Mouse (Mus musculus) left cerebral cortex, adult 2 months (tissue): ENCODE results near the gene Cacna2d4. TPM values are rescaled to one million over a fixed set of nuclear protein-coding genes. Genes with fewer than 3 reads are reported as not detected.

ENCODE experiments used
- DNase-seq, 2 experiments: peaks; one replicate each; pipeline ENCODE4 v3.0.0; 2021 to 2022; ENCODE audit warnings: low spot score in 2 of 2, mixed read lengths in 1 of 2; ENCODE audit errors: extremely low spot score in 1 of 2
- H3K27ac ChIP-seq: fragments of 200-600 bp; 2 replicates; pipeline ENCODE4 v1.8.1; 2022
- H3K4me3 ChIP-seq: fragments of 200-600 bp; 2 replicates; pipeline ENCODE4 v1.8.1; 2022
- CTCF ChIP-seq: fragments of 200-600 bp; IDR thresholded peaks from 2 replicates; pipeline ENCODE4 v1.8.1; 2022; ENCODE audit warnings: antibody characterized with exemption, mild to moderate bottlenecking, moderate library complexity
- intact Hi-C: fragments of 180-260 bp; cut with DNase I; formaldehyde crosslinking; loops from one replicate; pipeline ENCODE4 v1.15.1; 2025
- long read RNA-seq, 2 experiments: library from polyadenylated mRNA; stranded (forward); transcript quantifications; one replicate each; pipeline ENCODE4 v2.0.0; 2021; ENCODE audit warnings: borderline mapping rate in 2 of 2
- total RNA-seq, 2 experiments: library from RNA; stranded (reverse); gene quantifications; 2 replicates each; pipeline ENCODE4 v1.2.3; 2021

Cacna2d4 gene
- total RNA-seq: 1 to 10 TPM; 1.7 to 1.9 TPM
- long read RNA-seq, experiment 1, partial matches to known transcripts: 0 of 1 reads
- long read RNA-seq, experiment 1, other reads (novel, unspliced or antisense): 1 of 1 reads
- long read RNA-seq, experiment 2, partial matches to known transcripts: 0 of 2 reads
- long read RNA-seq, experiment 2, other reads (novel, unspliced or antisense): 2 of 2 reads

DNA sequence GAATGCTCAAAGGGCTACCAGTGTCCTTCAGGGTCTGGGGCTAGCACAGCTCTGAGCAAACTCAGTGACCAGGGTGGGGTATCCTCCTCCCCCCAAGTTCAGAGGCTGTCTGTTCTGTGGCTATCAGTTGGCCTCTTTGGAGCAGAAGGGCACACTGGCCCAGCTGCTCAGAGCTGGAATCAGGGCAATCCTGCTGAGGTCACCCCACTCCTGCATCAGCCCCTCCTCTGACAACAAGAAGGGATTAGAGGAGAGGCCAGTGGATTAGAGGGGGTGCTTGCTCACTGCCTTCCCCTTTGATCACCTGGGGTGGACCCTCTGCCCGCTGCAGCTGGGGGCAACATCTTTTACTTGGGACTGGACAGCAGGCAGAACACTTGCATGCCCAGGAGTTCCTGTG lies at the start of gene Cacna2d4:
Gene Cacna2d4 (plus strand): TSS at position 286 of the 400 bp plus-strand sequence.
- TF ChIP-seq CTCF: no peak

DNA sequence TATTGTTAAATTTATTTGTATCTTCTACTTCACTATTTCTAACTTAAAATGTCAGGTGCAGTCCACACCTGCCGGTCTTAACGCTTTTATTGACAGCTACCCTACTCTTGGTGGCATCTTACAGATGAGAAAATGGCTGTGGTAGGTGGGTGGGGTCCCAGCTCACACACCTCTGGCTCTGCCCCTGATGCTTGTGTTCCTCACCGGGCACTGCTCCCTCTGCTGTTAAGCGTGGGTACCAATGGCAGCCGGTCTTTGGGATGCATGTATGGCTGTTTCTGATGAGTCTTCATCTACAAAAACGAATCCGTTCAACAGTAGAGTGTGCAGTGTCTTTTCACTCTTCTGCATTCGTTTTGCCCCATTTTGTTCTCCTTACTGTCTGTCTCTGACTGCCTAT lies 49.7 kb upstream of the Cacna2d4 start:
- intact Hi-C loops: no loop called here
- peak in 1 of 2 experiments; percentile 28 for DNase-seq
- Histone ChIP-seq H3K4me3 (no peak overlapping the region), H3K27ac (no peak overlapping the region)
- peak; percentile 52 for TF ChIP-seq CTCF

More for the DNA sequence above, at the start of gene Cacna2d4:
- intact Hi-C loops: no loop called here
- no peak within 1 kb of the TSS for H3K4me3 ChIP-seq
- DNase-seq: no peak
- no peak within 1 kb of the TSS for H3K27ac ChIP-seq

DNA sequence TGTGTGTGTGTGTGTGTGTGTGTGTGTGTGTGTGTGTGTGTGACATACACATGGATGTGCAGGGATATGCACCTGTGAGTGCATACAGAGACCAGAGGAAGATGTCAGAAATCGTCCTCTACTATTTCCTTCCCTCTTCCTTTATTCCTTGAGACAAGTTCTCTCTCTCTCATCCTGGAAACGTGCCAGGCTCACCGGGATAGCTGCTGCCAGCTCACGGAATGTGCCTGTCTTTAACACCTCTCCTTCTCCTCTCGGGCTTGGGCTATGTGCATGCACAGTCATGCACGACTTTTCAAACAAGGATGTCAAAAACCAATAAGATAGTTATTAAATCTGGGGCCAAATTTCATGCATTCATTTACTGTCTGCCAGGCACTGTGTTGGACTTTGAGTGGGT lies 48.7 kb upstream of the Cacna2d4 start:
- intact Hi-C loops: no loop called here
- no peak overlapping the region for H3K4me3 ChIP-seq

DNA sequence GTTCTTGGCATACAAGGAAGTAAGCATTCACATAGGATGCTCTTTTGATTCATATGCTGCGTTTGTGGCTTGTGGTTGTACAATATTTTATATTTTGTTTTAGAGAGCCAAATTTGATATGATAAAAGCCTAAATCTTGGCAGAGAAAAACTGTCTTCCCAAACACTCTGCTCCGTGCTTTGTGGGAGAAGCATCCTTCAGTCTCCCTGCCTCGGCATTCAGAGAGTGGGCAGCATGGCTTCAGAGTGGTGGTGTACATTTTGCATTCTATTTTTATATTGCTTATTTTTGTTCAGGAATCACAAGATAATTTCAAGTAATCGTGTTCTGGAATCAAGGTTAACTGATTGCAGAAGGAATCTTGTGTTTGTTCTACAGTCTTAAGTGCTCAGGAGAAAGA lies 44.8 kb upstream of the Cacna2d4 start:
- TF ChIP-seq CTCF: no peak
- H3K27ac ChIP-seq: no peak overlapping the region
- DNase-seq: no peak
- intact Hi-C loops: no loop called here
- no peak overlapping the region for H3K4me3 ChIP-seq

More for the DNA sequence above, 48.7 kb upstream of the Cacna2d4 start:
- no peak for DNase-seq
- no peak overlapping the region for H3K27ac ChIP-seq
- TF ChIP-seq CTCF: no peak

GRCm38 (mm10) chr6:119193571-119194154 lies 42.7 kb upstream of the Cacna2d4 start:
- Histone ChIP-seq H3K4me3 (no peak overlapping the region), H3K27ac (no peak overlapping the region)
- TF ChIP-seq CTCF: no peak
- no peak for DNase-seq
- intact Hi-C loops: no loop called here

DNA sequence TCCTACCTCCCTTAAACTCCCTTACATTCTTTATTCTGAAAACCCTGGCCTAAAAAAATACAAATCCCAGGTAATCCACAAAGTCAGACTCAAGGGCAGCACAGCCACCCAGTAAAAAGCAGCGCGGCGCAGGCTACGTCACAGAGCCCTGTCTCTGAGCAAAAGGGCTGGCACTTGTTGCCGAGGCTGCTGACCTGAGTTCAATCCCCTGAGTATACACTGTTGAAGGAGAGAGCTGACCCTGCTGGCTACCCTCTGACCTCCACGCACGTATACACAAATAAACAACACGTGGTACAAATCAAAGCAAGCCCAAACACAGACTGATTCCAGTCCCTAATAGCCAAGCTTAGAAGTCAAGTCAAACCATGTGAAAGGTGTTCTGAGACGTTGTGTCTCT lies 42.2 kb upstream of the Cacna2d4 start:
- H3K4me3 ChIP-seq: no peak overlapping the region
- no peak for DNase-seq
- no peak overlapping the region for H3K27ac ChIP-seq
- TF ChIP-seq CTCF: no peak
- intact Hi-C loops: no loop called here

GRCm38 (mm10) chr6:119194601-119195000 lies 41.7 kb upstream of the Cacna2d4 start:
- Histone ChIP-seq H3K27ac (no peak overlapping the region), H3K4me3 (no peak overlapping the region)
- TF ChIP-seq CTCF: no peak
- no peak for DNase-seq
- intact Hi-C loops: no loop called here

DNA sequence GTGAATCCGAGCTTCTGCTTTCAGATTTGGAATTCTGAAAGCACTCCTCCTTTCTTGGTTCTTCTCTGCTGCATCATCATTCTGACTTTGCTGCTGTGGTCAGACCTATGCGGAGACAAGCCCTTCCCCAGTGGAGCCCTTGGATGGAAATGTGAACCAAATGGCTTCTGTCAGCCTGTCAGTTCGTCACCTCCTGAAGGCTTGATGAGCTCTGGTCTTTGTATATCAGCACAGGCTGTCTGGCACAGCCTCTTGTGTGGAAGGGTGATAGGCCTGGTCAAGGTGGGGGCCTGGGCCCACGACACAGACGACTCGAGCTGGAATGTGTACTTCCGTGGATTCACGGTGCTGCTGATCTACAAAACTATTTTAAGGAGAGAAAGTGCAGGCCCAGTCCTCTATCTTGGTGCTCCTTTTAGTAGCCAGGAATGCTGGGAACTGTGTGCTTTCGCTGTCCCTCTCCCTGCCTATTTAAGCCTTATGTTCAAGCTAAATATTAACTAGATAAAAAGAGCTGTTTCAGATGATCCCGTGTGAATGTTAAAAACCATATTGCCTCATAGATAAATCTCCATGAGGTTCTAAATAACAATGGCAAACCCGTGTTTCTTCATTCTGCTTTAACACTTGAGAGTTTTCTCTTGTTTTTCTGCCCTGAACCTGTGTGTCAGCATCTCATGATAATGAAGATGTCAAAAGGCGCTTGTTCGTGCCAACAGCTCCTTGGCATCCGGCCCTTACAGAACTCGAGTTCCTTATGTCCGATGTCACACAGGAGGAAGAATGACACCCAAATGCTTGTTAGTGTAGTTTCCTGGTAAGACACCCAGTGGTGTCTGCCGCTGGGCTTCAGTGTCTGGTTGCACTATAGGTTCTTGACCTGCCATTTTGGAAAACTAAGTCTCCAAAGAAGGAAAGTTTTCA lies 39.7 kb upstream of the Cacna2d4 start, which contains the start of gene Cacna1c:
Gene Cacna1c (minus strand): TSS at position 37 of the 924 bp plus-strand sequence.
- H3K4me3 ChIP-seq: no peak within 1 kb of the TSS
- no peak within 1 kb of the TSS for H3K27ac ChIP-seq
- DNase-seq: no peak
- TF ChIP-seq CTCF: no peak
- intact Hi-C loops: loop anchor here (5.0 kb wide), 1 partner anchor 549 kb away; no protein-coding TSS in a partner anchor

- intact Hi-C loops: loop anchor here (5.0 kb wide), 1 partner anchor 551 kb away; no protein-coding TSS in a partner anchor
- no peak for DNase-seq
- TF ChIP-seq CTCF: no peak
- Histone ChIP-seq H3K4me3 (no peak overlapping the region), H3K27ac (no peak overlapping the region)
These were observed 37.6 kb upstream of the Cacna2d4 start for GRCm38 (mm10) chr6:119198534-119199273.

DNA sequence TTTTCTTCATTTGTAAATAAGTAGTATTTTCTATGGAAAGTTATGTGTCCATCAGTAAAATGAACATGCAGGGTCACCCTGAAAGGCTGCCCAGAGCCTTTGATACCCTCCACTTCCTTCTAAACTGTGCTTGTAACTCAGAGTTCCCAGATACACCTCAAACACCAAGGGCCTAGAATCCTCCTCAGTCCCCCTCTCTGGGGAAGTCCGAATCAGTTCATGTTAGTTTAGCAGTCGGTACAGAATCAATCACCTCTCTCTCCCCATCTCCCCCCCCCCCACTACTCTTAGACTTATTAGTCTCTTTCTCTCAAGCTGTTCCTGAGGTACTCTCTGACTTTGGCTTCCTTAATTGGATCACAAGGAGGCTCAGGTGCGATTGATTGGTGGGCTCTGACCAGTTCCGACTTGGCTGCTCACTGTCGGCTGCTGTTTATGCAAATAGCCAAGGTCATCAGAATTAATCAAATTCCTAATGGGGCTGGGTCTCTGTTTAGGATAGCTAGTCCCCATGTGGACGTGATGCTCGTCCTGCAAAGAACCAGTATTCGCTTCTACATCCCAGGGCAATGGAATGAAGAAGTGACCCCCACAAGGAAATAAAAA lies 36.9 kb upstream of the Cacna2d4 start:
- Histone ChIP-seq H3K27ac (no peak overlapping the region), H3K4me3 (no peak overlapping the region)
- intact Hi-C loops: loop anchor here (5.0 kb wide), 1 partner anchor 552 kb away; no protein-coding TSS in a partner anchor
- no peak for TF ChIP-seq CTCF
- no peak for DNase-seq

DNA sequence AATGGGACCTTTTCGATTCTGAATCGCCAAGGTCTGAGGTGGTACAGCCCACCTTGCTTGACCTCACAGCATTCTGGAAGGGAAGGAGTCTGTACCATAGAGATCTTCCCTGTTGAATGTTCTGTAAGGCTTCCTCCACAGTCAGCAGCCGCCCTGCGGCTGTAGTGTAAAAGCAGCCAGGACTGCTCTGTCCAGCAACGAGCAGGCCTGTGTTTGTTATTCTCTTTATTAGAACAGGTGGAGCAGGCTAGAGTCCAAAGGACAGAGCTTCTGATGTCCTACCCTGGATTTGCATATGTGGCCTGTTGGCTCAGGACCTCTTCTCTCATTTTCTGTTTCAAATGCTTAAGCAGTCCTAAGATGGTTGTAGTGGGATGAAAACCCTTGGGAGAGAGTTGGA lies 36.0 kb upstream of the Cacna2d4 start:
- TF ChIP-seq CTCF: no peak
- intact Hi-C loops: no loop called here
- no peak for DNase-seq
- no peak overlapping the region for H3K4me3 ChIP-seq
- no peak overlapping the region for H3K27ac ChIP-seq
